Mouse (Mus musculus) urinary bladder, postnatal 14 days (tissue): Measurements from ENCODE around the gene Pik3c2b.
A peak's percentile ranks its signal among the peaks of the same experiment; 100 is the strongest.
"Not testable (repeated sequence)": the region's sequence is repeated elsewhere in the genome, so short reads cannot be mapped to it uniquely, and the experiment has no call there.

Source experiments
- DNase-seq: peaks from one replicate; pipeline ENCODE4 v3.0.0; 2021; ENCODE audit warnings: low spot score

The Pik3c2b gene

GRCm38 (mm10) chr1:133045011-133045860 is at the start of gene Pik3c2b:
Pik3c2b (plus strand) TSS chr1:133045667.
- no peak for DNase-seq

DNA sequence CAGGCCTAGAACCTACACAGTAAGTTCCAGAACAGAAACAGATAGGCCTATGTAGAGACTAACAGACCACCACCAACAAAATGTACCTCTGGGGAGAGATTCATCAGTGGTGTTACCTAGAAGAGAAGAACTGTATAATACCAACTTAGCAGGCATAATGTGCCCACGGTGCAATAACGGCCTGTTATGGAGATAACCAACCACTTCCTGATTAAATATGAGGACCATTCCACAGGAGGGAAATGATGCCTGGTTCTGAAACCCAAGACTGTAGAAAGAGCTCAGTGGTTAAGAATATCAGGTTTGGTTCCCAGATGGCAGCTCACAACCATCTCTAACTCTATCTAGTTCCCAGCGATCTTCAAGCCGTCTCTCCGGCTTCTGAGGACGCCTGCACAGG is 45.1 kb upstream of the Pik3c2b start:
- no peak for DNase-seq

DNA sequence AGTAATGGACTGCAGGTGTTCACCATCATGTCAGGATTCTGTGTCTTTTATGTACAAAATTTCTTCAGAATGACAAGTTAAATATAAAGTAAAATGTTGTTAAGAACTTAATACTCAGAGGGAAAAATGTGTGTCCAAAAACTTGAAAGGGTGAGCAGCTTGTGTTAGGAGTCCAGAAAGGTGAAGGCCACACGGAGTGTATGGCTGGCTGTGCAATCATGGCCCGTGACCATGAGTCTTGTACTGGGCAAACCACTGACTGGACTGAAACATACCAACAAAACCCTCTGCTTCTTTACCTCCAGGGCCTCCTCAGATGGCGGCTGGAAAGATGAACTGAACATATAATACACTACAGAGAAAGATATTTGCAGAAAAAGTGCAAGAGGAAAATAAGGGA is 38.9 kb upstream of the Pik3c2b start:
- no peak for DNase-seq

DNA sequence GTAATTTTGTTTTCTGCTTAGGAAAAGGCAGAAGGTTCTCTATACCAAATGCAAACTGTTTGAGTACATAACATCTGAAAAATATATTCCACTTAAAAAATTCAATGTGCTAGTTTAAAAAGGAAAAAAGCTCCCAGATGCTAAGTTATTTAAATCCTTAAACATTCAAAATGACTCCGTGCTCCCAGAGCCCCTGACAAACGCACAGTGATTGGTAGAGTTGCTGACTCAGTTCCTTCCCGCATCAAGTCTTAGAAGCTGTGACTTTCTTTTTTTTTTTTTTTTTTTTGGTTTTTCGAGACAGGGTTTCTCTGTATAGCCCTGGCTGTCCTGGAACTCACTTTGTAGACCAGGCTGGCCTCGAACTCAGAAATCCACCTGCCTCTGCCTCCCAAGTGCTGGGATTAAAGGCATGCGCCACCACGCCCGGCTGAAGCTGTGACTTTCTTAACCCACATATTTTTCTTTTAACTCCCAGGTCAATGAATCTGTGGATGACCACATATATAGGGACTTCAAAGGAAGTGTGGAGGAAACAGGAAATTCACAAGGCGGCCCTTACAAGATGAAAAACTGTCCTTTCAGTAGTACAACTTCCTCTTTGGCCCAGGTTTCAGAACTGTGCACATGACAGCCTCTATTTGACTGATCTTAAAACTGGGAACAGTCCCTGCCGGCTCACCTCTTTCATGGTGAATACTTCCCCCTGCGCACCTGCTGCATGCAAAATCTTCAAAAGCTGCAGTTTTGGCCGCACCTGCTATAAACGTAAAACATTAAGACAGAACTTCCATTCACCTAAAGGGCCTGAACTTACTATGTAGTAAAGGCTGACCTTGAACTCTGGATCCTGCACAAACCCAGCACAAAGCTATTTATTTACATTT is 33.3 kb upstream of the Pik3c2b start:
- DNase-seq, result no peak

- DNase-seq, result no peak
Measured at GRCm38 (mm10) chr1:133013331-133013730, 32.1 kb upstream of the Pik3c2b start.

GRCm38 (mm10) chr1:133014196-133014595 is 31.3 kb upstream of the Pik3c2b start:
- no peak for DNase-seq

- no peak for DNase-seq
Measured at GRCm38 (mm10) chr1:133016775-133017428, 28.6 kb upstream of the Pik3c2b start.

GRCm38 (mm10) chr1:133018580-133018979 is 26.9 kb upstream of the Pik3c2b start:
- no peak for DNase-seq

DNA sequence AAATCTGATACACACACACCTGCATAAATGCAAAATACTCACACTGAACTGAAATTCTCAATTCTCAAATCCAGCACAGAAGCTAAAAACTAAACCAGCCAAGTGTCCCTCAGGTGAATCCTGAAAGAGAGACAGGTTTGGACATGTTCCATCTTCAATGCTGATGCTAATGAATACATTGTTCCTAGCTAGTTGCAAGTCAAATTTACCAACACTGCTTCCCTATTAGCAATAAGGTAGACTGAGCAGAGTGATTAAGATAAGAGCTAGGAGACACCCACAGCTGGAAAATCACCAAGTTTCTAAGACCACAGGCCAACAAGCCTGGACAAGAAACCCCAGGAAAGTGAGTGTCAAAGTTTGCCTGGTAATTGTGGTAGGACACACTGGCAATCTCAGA is 26.2 kb upstream of the Pik3c2b start:
- DNase-seq, result peak; percentile 26

- peak; percentile 34 for DNase-seq
Measured at GRCm38 (mm10) chr1:133020137-133020894, 25.2 kb upstream of the Pik3c2b start.

GRCm38 (mm10) chr1:133021391-133021790 is 24.1 kb upstream of the Pik3c2b start:
- no peak for DNase-seq

- DNase-seq, result not testable (repeated sequence)
Measured at GRCm38 (mm10) chr1:133021971-133022370, 23.5 kb upstream of the Pik3c2b start.

- not testable (repeated sequence) for DNase-seq
Measured at GRCm38 (mm10) chr1:133023723-133024122, 21.7 kb upstream of the Pik3c2b start.

- DNase-seq, result no peak
Measured at GRCm38 (mm10) chr1:133024426-133024825, 21.0 kb upstream of the Pik3c2b start.

GRCm38 (mm10) chr1:133025051-133025795 is 20.2 kb upstream of the Pik3c2b start:
- peak; percentile 86 for DNase-seq

GRCm38 (mm10) chr1:133025796-133026190 is 19.7 kb upstream of the Pik3c2b start:
- DNase-seq, result not testable (repeated sequence)

DNA sequence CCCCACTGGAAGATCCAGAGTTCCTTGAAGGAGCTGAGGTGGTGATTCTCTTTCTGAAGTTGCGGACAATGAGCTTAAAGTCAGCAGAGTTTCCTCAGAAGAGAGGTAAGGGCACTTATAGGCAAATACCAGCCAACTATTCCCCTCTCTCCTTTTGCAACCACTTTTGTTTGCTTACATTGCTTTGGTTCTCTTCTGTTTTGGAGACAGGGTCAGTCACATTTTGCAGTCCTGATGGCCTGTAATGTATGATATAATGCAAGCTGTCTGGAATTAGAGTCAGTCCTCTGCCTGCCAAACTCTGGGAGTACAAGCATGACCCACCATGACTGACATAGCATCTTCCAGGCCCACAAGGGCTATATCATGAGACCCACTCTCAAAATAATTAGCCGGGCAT is 18.3 kb upstream of the Pik3c2b start:
- no peak for DNase-seq

- DNase-seq, result no peak
Measured at GRCm38 (mm10) chr1:133027980-133028379, 17.5 kb upstream of the Pik3c2b start.

GRCm38 (mm10) chr1:133029744-133030143 is 15.7 kb upstream of the Pik3c2b start:
- DNase-seq, result no peak

GRCm38 (mm10) chr1:133030461-133030860 is 15.0 kb upstream of the Pik3c2b start, which contains the start of gene Mdm4:
Mdm4 (minus strand) TSS chr1:133030561.
- DNase-seq, result no peak

GRCm38 (mm10) chr1:133032981-133033315 is 12.5 kb upstream of the Pik3c2b start:
- DNase-seq, result no peak
